Mouse (Mus musculus) liver, embryonic 12.5 days (tissue): ENCODE results near the gene Arid1b. TPM values are rescaled to one million over a fixed set of nuclear protein-coding genes. Genes with fewer than 3 reads are reported as not detected.

ENCODE experiments used
- ATAC-seq: fragments of 200-750 bp; cut with Nextera tagmentation; 2 replicates; pipeline ENCODE4 v1.8.0; 2017; ENCODE audit warnings: moderate number of reproducible peaks, mild to moderate bottlenecking, moderate library complexity
- H3K27ac ChIP-seq: fragments of 300-500 bp; sonication (generic); 2 replicates; pipeline ENCODE4 v1.5.1; 2016; ENCODE audit warnings: mild to moderate bottlenecking
- H3K27me3 ChIP-seq: fragments of 300-500 bp; sonication (generic); replicated peaks from 2 replicates; pipeline ENCODE4 v1.6.1; 2016; ENCODE audit warnings: mild to moderate bottlenecking, moderate library complexity
- H3K36me3 ChIP-seq: fragments of 300-500 bp; sonication (generic); 2 replicates; pipeline ENCODE4 v1.6.1; 2016; ENCODE audit warnings: mild to moderate bottlenecking, moderate library complexity
- H3K4me1 ChIP-seq: fragments of 300-500 bp; sonication (generic); 2 replicates; pipeline ENCODE4 v1.6.1; 2016
- H3K4me2 ChIP-seq: fragments of 300-500 bp; sonication (generic); 2 replicates; pipeline ENCODE4 v1.6.1; 2016; ENCODE audit warnings: mild to moderate bottlenecking, moderate library complexity
- H3K4me3 ChIP-seq: fragments of 300-500 bp; sonication (generic); 2 replicates; pipeline ENCODE4 v1.5.1; 2016; ENCODE audit warnings: mild to moderate bottlenecking, moderate library complexity
- H3K9ac ChIP-seq: fragments of 300-500 bp; sonication (generic); 2 replicates; pipeline ENCODE4 v1.6.1; 2016; ENCODE audit warnings: mild to moderate bottlenecking, moderate library complexity
- H3K9me3 ChIP-seq: fragments of 300-500 bp; sonication (generic); replicated peaks from 2 replicates; pipeline ENCODE4 v1.6.1; 2016; ENCODE audit warnings: mild to moderate bottlenecking, moderate library complexity
- WGBS: fragments of 180-500 bp; shearing (Covaris S2); methylation state at CpG from one replicate; pipeline ENCODE4 v1.1.7; 2016; ENCODE audit not compliant: insufficient replicate concordance; 5-methylcytosine and 5-hydroxymethylcytosine counted together
- polyA plus RNA-seq: library from polyadenylated mRNA; unstranded; fragments of >200 nt; fragmentation: Nextera tagmentation; extraction: Ambion mirVana; gene quantifications from 2 replicates; pipeline ENCODE4 v1.2.1, GENCODE M21; 2016

Gene Arid1b
- polyA plus RNA-seq, 1 experiment from 2014 or later = 5.5 TPM

- no peaks in the 10 kb centered on the region for H3K9me3 ChIP-seq
- H3K27me3 ChIP-seq = no peaks in the 10 kb centered on the region
- no peak overlapping the region for H3K4me3 ChIP-seq
- peaks cover 15% of the 10 kb centered on the region for H3K36me3 ChIP-seq
- no peak overlapping the region for H3K4me2 ChIP-seq
- H3K9ac ChIP-seq = no peak overlapping the region
- no peak for ATAC-seq
- no peak overlapping the region for H3K27ac ChIP-seq
- peaks cover 26% of the 10 kb centered on the region for H3K4me1 ChIP-seq
- WGBS = 90% methylated on average over 6 of the region's 6 CpGs
These were observed 137.6 kb downstream of the Arid1b start for GRCm38 (mm10) chr17:5131706-5132105.

DNA sequence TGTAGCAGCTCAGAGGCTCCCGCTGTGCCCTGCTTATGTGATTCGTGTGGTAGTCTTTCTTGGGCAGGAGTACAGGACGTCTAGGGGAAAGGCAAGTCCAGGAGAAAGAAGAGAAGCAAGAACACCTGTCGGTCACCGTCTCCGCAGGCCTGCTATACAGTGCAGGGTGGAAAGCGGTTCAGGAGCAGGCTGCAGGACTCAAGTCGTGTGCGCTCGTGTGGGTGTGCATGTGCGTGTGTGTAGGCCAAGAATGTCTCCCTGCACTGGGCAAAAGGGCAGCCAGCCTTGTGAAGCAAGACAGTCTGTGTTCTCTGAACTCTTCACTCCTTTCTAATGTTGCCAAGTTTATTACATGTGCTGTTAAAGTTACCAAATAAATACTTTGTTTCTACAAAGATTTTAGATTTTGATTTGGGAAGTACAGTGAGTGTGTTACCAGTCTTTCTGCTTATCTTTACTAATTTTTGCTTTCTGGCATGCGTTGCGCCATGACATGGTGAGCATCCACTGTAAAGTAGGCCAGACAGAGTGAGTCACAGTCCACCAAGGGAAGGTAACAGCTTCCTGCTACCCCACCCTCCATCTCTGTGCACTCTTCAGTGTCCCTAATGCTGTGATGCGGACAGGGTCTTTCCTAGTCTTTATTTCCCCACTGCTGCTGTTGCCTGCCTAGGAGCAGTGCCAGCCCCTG, 138.3 kb downstream of the Arid1b start:
- Histone ChIP-seq H3K4me3 (no peak overlapping the region), H3K36me3 (peaks cover 12% of the 10 kb centered on the region), H3K4me1 (peaks cover 26% of the 10 kb centered on the region), H3K9ac (no peak overlapping the region), H3K9me3 (no peaks in the 10 kb centered on the region), H3K27ac (no peak overlapping the region), H3K27me3 (no peaks in the 10 kb centered on the region), H3K4me2 (no peak overlapping the region)
- no peak for ATAC-seq
- 89% methylated on average over 14 of the region's 14 CpGs for WGBS

DNA sequence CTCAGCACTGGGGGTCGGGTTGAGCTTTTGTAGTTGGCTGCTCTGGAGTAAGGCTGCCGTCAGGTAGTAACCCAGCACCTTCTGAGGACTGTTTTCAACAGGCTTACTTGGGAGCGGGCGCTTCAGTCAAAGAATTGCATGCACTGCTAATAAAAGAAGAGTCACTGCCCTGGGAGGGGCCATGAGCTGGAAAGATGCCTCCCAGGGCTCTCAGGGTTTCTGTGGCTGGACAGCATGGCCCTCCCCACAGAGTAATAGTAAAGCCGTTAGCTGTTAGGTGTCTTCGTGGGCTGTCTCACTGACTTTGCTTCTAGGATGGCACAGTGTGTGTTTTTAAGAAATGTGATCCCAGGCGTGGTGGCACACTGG, 138.8 kb downstream of the Arid1b start:
- no peaks in the 10 kb centered on the region for H3K27me3 ChIP-seq
- 80% methylated on average over 7 of the region's 7 CpGs for WGBS
- no peak overlapping the region for H3K4me2 ChIP-seq
- no peak for ATAC-seq
- no peak overlapping the region for H3K9ac ChIP-seq
- H3K9me3 ChIP-seq = no peaks in the 10 kb centered on the region
- H3K4me3 ChIP-seq = no peak overlapping the region
- no peak overlapping the region for H3K27ac ChIP-seq
- peaks cover 10% of the 10 kb centered on the region; the same call in 1 of the 2 replicates for H3K36me3 ChIP-seq
- H3K4me1 ChIP-seq = peaks cover 28% of the 10 kb centered on the region

GRCm38 (mm10) chr17:5133831-5134230, 139.7 kb downstream of the Arid1b start:
- Histone ChIP-seq H3K27me3 (no peaks in the 10 kb centered on the region), H3K9me3 (no peaks in the 10 kb centered on the region), H3K4me2 (no peak overlapping the region), H3K36me3 (peaks cover 6% of the 10 kb centered on the region; the same call in 1 of the 2 replicates), H3K27ac (no peak overlapping the region), H3K4me3 (no peak overlapping the region), H3K4me1 (peaks cover 33% of the 10 kb centered on the region), H3K9ac (no peak overlapping the region)
- 77% methylated on average over 8 of the region's 8 CpGs for WGBS
- ATAC-seq = no peak

DNA sequence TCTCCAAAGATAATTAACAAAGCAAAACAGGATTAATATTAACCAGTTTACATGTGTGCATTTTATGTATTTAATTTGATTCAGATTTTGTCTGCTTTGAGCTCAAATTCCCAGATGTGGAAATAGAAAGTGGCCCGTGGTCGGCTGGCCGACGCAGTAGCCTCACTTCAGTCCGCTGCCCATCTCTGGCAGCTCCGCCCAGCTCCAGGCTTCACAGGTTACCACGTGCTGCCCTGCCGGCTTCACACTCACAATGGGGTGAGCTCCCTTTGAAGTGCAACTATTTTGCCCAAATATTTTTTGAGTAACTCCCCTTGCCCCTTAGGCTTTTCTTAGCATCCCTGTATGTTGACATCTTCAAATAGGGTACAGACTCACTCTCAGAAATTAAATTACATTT, 140.1 kb downstream of the Arid1b start:
- Histone ChIP-seq H3K4me1 (peaks cover 37% of the 10 kb centered on the region), H3K4me3 (no peak overlapping the region), H3K9ac (no peak overlapping the region), H3K27me3 (no peaks in the 10 kb centered on the region), H3K27ac (no peak overlapping the region), H3K4me2 (no peak overlapping the region), H3K36me3 (peaks cover 6% of the 10 kb centered on the region; the same call in 1 of the 2 replicates), H3K9me3 (no peaks in the 10 kb centered on the region)
- 78% methylated on average over 8 of the region's 8 CpGs for WGBS
- no peak for ATAC-seq

- Histone ChIP-seq H3K4me2 (no peak overlapping the region), H3K27ac (peak overlapping the region; percentile 65), H3K27me3 (no peaks in the 10 kb centered on the region), H3K4me1 (peaks cover 51% of the 10 kb centered on the region), H3K4me3 (no peak overlapping the region), H3K9ac (no peak overlapping the region), H3K9me3 (no peaks in the 10 kb centered on the region), H3K36me3 (no peaks in the 10 kb centered on the region)
- 62% methylated on average over 3 of the region's 3 CpGs for WGBS
- no peak for ATAC-seq
These were observed 143.8 kb downstream of the Arid1b start for GRCm38 (mm10) chr17:5137936-5138335.

- Histone ChIP-seq H3K4me2 (no peak overlapping the region), H3K27ac (peak overlapping the region; percentile 65)
These were observed 144.6 kb downstream of the Arid1b start for GRCm38 (mm10) chr17:5138641-5139205.

GRCm38 (mm10) chr17:5139553-5139952, 145.4 kb downstream of the Arid1b start:
- no peak overlapping the region for H3K9ac ChIP-seq
- 68% methylated on average over 8 of the region's 8 CpGs for WGBS
- H3K27me3 ChIP-seq = no peaks in the 10 kb centered on the region
- no peak overlapping the region for H3K4me2 ChIP-seq
- no peaks in the 10 kb centered on the region for H3K9me3 ChIP-seq
- no peaks in the 10 kb centered on the region for H3K36me3 ChIP-seq
- ATAC-seq = no peak
- H3K27ac ChIP-seq = 0 out of 2 replicates have a peak overlapping the region, but pooled peaks have one; percentile 27
- no peak overlapping the region for H3K4me3 ChIP-seq
- peaks cover 48% of the 10 kb centered on the region for H3K4me1 ChIP-seq

More at GRCm38 (mm10) chr17:5138641-5139205, 144.6 kb downstream of the Arid1b start:
- peak; percentile 40; the same call in 1 of the 2 replicates for ATAC-seq
- whole genome bisulfite sequencing = 43% methylated on average over 8 of the region's 8 CpGs
- Histone ChIP-seq H3K4me1 (peaks cover 51% of the 10 kb centered on the region), H3K9me3 (no peaks in the 10 kb centered on the region), H3K36me3 (no peaks in the 10 kb centered on the region), H3K4me3 (no peak overlapping the region), H3K27me3 (no peaks in the 10 kb centered on the region), H3K9ac (no peak overlapping the region)

GRCm38 (mm10) chr17:5143735-5144439, 149.8 kb downstream of the Arid1b start:
- Histone ChIP-seq H3K9ac (no peak overlapping the region), H3K4me3 (no peak overlapping the region), H3K4me1 (peaks cover 21% of the 10 kb centered on the region), H3K9me3 (no peaks in the 10 kb centered on the region), H3K27me3 (no peaks in the 10 kb centered on the region), H3K27ac (no peak overlapping the region), H3K36me3 (no peaks in the 10 kb centered on the region), H3K4me2 (no peak overlapping the region)
- ATAC-seq = no peak
- WGBS = 85% methylated on average over 6 of the region's 6 CpGs

- WGBS = 51% methylated on average over 7 of the region's 7 CpGs
These were observed 156.5 kb downstream of the Arid1b start for GRCm38 (mm10) chr17:5150660-5151063.

DNA sequence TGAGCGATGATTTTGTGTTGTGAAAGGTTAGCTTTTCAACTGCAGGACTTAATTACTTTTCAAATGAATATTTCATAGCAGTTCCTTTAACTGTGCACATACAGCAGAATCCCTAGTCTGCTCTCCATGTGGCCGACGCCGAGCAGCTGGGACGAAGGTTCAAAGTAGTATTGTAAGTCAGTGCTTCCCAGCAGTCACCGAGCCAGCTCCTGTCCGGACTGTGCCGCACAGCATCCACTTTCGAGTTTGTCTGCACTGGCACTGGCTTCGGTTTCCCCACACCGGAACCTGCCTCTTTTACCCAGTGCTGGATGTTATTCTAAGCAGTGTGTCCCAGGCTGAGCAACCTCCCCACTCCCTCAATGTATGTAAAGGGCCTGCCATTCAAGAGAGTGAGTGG, 157.7 kb downstream of the Arid1b start:
- no peak overlapping the region for H3K27ac ChIP-seq

More at GRCm38 (mm10) chr17:5150660-5151063, 156.5 kb downstream of the Arid1b start:
- ATAC-seq = peak; percentile 98
- Histone ChIP-seq H3K4me1 (peaks cover 19% of the 10 kb centered on the region), H3K9me3 (no peaks in the 10 kb centered on the region), H3K4me2 (peak overlapping the region; percentile 35), H3K9ac (peak overlapping the region; percentile 56), H3K27me3 (no peaks in the 10 kb centered on the region), H3K4me3 (no peak overlapping the region), H3K27ac (peak overlapping the region; percentile 69), H3K36me3 (no peaks in the 10 kb centered on the region)

GRCm38 (mm10) chr17:5153461-5153860, 159.3 kb downstream of the Arid1b start:
- H3K9me3 ChIP-seq = no peaks in the 10 kb centered on the region
- no peak overlapping the region for H3K27ac ChIP-seq
- 70% methylated on average over 2 of the region's 2 CpGs for WGBS
- H3K9ac ChIP-seq = no peak overlapping the region
- H3K4me3 ChIP-seq = no peak overlapping the region
- H3K36me3 ChIP-seq = no peaks in the 10 kb centered on the region
- H3K27me3 ChIP-seq = no peaks in the 10 kb centered on the region
- no peak overlapping the region for H3K4me2 ChIP-seq
- ATAC-seq = no peak
- H3K4me1 ChIP-seq = peaks cover 19% of the 10 kb centered on the region

More for the DNA sequence above, 157.7 kb downstream of the Arid1b start:
- no peaks in the 10 kb centered on the region for H3K27me3 ChIP-seq
- peaks cover 19% of the 10 kb centered on the region for H3K4me1 ChIP-seq
- 86% methylated on average over 11 of the region's 11 CpGs for WGBS
- H3K9ac ChIP-seq = no peak overlapping the region
- no peaks in the 10 kb centered on the region for H3K36me3 ChIP-seq
- no peak overlapping the region for H3K4me2 ChIP-seq
- ATAC-seq = no peak
- no peak overlapping the region for H3K4me3 ChIP-seq
- H3K9me3 ChIP-seq = no peaks in the 10 kb centered on the region
